Mouse (Mus musculus) cortical plate, adult 2 months (tissue): Measurements from ENCODE around the gene Rasal1.

Experiments
- CTCF ChIP-seq: fragments of 200-500 bp; IDR thresholded peaks from 2 replicates; pipeline ENCODE4 v1.5.1; 2011; ENCODE audit warnings: mild to moderate bottlenecking, control low read depth, low read length; ENCODE audit not compliant: insufficient read depth; ENCODE audit errors: extremely low read depth
- POLR2A ChIP-seq: fragments of 200-500 bp; IDR thresholded peaks from 2 replicates; pipeline ENCODE4 v1.6.1; 2011; ENCODE audit warnings: mild to moderate bottlenecking, low read length, control low read depth; ENCODE audit not compliant: insufficient read depth; ENCODE audit errors: extremely low read depth

GRCm38 (mm10) chr5:120671865-120672264 lies 23.3 kb downstream of the Rasal1 start:
- TF ChIP-seq CTCF, result no peak
- TF ChIP-seq POLR2A, result no peak
